Mouse (Mus musculus) bone marrow macrophage, adult 2 months (primary cell): ENCODE data around the gene Slc7a7.

Source experiments
- CTCF ChIP-seq: IDR thresholded peaks from 2 replicates; pipeline ENCODE4 v1.5.1; 2012; ENCODE audit warnings: low read depth, mild to moderate bottlenecking, low read length, moderate library complexity
- POLR2A ChIP-seq: IDR thresholded peaks from 2 replicates; pipeline ENCODE4 v1.6.1; 2012; ENCODE audit warnings: mild to moderate bottlenecking, low read depth, low read length, borderline replicate concordance

DNA sequence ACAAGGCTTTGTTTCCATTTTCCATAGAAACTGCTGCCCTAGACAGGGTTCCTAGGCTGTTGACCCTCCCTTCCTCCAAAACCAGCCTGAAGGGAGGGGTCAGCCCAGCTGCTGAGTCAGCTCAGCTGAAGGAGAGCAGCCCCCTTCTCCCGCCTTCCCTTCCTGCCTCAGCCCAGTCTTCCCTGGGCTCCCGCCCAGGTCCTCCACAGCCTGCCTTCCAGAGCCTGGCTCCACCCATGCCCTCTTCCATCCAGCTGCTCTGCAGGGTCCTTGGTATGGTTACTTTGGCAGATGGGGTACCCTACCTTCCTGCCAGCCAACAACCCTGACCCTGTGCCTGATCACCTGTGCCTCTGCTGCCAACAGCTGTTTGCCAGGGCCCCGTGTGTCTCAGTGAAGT, 25.6 kb upstream of the Slc7a7 start:
- TF ChIP-seq CTCF (no peak), POLR2A (no peak)
